Mouse (Mus musculus) thymus, postnatal 25 days (tissue): Measurements from ENCODE around the gene Slc2a6.
A peak's percentile ranks its signal among the peaks of the same experiment; 100 is the strongest.

Experiments
- DNase-seq: peaks from one replicate; pipeline ENCODE4 v3.0.0; 2022

Gene Slc2a6

DNA sequence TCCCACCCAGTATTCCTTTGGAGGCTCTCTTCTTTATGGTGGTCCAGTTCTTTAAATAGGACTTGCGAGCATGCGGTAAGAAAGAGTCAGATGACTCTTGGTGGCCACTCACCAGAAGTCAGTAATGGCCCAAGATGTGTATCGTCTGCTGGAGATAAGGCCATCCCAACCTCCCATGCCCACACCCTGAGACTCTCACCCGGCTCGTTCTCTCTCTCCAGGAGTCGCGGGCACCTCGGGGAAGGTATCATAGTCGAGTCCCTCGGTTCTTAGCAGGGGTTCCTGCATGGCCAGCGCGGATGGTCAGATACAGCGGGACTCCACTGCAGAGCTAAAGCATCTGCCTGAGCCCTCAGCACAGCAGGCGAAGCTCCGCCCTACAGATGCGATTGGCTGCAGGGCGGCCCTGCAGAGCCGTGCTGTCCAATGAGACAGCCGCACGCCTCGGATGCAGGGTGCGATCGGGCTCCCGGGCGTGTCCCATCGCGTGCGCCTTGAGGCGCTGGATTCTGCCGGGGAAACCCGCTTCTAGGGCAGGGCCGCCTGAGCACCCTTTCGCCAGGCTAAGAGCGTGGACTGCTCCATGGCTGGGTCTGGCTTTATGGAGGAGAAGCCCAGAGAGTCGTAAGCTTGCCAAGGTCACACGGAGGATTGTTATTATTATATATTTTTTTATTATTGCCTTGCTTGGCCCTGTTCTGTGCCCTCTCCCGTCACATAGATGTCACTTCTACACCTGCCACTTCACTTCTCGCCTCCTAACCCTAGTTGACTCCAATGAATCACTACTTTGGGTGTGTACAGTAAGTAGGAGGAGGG, at the start of gene Slc2a6:
TSS of gene Slc2a6 (minus strand) at position 381 of the 819 bp plus-strand sequence.
- peak; percentile 85 for DNase-seq

DNA sequence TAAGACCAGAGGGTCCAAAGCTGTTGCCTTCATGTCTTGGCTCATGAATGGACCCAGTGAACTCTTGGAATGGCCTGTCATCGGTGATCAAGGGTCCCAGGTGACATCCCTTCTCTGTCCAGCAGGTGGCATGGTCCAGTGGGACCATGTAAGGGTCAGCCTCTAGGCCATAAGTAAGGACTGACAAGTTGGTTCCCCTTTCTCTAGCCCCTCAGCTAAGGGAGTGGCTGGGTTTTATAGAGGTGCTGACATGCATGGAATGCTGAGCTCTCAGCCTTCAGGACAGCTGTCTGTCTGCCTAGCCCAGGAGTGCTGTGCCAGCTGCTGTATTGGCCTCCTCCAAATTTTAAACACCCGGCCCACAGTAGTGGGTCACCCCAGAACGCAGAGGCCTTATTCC, 47.7 kb upstream of the Slc2a6 start:
- DNase-seq, result peak; percentile 39

DNA sequence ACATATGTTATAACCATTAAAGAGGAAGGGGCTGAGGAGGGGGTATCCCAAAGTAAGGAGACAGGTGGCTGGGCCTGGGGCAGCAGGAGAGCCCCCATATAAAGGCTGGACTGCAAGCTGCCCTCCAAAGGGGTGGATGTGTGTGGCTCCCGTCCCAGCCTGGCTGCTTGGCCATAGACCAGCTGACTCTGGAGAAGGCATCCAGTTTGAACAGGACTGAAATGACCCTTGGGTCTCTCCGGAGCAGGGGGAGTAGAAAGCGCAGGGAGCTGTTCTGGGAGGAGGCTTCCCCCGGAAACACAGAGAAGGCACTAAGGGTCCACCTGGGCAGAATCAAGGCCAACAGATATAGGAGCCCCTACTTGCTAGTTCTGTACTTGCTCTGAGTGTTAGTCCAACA, 47.0 kb upstream of the Slc2a6 start:
- no peak for DNase-seq

DNA sequence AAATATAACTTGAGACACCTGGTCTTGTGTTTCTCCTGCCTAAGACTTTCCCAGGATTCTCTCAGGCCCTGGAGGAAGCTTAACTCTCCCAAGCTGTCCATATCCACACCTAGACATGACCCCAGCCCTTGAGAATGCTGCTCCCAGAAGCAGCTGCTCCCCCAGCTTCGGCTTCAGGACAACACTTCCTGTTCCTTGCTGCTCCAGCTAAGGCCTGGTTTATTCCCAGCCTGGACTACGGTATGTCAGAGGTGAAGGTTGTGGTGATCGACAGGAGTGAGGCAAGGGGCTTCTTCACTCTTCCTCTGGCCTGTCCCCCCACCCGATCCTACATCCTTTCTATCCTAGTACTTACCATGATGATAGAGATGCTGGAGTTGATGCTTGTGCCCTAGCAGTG, 45.6 kb upstream of the Slc2a6 start:
- no peak for DNase-seq

DNA sequence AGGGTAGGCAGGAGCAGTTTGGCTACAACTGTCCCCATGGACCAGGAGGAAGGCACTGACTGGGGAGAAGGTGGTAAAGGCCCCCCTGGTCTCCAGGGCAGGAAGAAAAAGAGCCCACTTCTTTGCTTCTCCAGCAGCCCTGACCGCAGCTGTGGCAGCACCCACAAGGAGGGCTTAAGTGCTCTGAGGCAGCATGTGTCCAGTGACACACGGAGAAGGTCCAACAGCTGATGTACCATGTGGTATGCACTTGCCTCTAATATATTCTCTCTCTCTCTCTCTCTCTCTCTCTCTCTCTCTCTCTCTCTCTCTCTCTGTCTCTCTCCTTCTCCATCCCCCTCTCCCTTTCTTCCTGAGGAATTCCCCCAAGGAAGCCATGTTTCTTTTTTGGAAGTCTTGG, 44.2 kb upstream of the Slc2a6 start, which contains the start of gene Mymk:
TSS of gene Mymk (minus strand) at position 202 of the 400 bp plus-strand sequence.
- DNase-seq, result no peak

DNA sequence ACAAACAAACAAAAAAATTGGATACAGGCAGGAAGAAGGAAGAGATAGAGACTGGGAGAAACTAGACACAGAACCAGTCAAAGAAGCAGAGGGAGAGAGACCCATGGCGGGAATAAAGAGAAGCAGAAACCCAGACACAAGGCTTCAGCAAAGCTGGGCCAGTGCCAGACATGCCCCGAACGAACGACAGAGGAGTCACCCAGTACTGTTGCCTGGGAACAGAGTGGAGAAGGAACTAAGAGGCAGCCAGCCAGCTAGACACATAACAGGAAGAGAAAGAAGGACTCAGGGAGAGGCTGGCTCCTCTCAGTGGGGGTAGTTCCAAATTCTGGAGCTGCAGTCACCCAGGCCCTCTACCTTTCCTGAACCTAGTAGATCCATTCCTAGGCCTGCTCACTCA, 43.3 kb upstream of the Slc2a6 start:
- DNase-seq, result no peak

DNA sequence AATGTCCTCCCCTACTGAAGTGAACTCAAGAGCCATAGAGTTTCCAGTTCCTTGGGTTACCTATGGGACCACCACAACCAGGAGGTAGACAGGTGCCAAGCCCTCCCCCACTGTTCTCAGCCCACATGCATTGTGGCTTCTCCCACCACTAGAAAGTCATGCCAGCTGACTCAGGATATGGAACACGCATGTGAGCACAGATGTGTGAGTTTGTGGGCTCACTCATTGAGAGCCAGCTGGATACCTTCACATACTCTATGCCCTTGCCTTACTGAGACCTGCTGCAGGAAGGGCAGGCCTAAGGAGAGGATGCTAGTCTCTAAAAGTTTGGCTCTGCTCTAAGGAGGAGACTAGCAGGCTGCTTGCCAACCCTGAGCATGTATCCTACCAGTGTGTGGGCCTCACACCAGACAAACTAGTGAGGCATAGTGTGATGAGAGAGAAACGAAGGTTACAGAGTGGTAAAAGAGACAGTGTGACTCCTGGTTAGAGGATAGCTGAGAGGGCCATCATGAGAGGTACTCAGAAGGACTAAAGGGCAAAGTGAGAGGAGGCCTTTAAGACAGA, 42.5 kb upstream of the Slc2a6 start:
- DNase-seq, result peak; percentile 61

DNA sequence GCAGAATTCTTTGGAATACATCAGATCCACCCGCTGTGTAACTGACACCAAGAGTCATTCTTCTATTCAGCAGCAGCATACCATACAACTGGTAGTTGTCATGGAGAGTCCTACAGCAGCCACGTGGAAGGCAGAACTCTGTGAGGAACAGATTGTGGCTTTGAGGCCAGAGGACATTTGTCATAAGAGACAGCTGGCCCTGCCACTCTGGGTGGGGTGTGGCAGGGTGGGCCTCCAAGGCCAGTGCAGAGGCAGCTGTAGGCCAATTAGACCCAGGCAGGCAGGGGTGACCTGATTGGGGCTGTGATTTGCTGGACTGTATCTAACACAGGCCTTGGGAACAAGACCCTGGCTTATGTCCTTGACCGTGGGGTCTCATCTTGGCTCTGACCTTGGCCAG, 41.8 kb upstream of the Slc2a6 start:
- DNase-seq, result no peak

DNA sequence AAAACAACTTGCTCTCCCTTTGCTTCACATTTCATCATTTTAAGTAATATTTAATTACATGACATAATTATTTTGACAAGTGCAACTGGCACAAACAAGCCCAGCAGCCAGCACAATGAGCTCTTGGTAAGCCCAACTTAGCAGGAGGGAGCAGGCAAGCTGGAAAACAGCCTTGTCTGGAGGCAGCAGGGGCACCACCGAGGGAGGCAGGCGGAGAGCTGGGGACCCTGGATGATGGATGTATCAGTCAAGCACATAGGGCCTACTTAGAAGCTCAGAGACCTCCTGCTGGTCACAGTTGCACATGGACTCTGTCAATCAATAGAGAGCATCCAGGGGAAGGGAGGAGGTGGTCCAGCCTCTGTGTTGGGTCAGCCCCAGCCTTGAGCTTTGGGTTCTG, 40.2 kb upstream of the Slc2a6 start:
- DNase-seq, result no peak

DNA sequence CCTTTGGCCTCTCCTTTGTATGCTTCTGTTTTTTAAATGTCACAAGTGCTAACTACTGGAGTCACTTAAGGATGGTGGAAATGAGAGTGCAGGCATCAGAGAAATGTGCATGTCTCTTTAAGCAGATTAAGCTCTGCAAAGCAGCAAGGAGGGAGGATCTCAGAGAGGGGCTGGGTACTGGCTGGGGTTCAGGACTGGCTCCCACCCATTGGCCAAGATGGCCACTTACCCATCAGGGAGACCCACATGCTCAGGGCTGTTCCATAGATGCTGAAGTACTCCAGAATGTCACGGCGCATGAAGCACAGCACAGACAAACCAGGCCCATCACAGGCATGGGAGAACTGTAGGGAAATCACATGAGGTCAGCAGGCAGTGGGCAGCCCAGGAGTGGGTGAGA, 39.3 kb upstream of the Slc2a6 start:
- DNase-seq, result no peak

DNA sequence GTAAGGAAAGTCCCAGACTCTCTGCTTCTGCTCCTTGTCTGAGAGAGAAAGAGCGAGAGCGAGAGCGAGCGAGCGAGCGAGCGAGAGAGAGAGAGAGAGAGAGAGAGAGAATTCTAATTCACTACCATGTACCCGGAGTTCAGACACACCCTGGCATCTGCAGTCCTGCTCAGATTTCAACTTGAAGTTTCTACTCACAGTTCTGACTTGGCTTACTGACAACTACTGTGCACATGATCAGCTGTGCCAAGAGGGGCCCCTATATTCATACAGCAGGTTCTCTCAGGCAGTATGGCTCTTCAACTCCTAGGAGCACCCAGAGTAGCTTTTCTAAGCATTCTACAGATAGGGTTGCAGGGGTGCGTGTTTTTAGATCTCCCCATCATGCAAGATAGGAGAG, 31.4 kb upstream of the Slc2a6 start:
- no peak for DNase-seq

DNA sequence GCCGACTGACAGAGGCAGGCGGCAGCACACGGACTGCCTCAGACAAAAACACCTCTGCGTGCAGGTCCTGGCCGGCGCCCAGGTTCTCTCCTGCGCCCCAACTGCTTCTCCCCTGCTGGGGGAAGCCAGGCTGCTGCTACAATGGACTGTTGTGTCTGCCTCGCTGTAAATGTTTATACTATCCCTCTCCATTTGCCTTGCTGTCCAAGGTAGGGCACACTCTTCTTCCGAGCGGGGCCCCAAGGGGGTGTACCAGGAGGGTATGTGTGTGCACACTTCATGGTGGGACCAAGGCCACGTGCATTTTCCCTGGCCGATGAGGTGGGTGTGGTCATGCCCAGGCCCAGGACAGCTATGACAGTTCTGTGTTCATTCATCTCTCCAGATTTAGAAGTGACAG, 31.0 kb upstream of the Slc2a6 start:
- DNase-seq, result no peak

DNA sequence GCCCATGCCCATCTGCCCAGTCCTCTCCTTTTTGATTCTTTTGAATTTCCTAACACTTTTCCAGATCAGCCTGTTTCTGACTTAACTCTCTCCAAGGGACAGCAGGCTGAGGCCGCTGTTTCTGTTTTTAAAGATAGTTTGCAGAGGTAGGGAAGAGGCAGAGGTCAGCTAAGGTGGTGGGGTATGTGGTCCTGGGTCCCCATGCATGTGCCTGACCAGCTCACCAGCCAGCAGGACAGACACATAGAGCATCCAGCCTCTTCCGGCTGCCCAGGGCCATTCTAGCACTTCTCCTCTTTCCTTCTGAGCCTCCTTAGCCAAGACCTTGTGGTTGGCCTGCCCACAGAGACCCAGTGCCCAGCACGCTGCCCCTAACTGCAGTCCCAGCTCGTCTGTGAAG, 30.5 kb upstream of the Slc2a6 start:
- DNase-seq, result no peak

DNA sequence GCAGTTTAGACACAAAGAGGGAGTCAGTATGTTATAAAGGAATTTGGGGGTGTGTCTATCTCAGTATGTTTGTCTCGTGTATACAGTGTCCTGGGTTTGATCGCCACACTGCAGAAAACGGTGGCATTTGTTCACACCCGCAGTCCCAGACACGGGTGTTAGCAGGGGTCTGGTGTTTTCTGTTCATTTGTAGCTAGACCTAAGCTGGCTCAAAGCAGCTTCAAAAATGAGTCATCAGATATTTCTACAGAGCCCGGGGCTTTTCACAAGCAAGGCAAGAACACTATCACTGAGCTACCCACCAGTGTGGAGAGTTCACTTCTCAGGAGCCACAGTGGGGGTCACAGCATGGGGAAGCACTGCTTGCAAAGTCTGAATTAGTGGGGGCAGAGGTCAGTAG, 21.6 kb upstream of the Slc2a6 start:
- no peak for DNase-seq

DNA sequence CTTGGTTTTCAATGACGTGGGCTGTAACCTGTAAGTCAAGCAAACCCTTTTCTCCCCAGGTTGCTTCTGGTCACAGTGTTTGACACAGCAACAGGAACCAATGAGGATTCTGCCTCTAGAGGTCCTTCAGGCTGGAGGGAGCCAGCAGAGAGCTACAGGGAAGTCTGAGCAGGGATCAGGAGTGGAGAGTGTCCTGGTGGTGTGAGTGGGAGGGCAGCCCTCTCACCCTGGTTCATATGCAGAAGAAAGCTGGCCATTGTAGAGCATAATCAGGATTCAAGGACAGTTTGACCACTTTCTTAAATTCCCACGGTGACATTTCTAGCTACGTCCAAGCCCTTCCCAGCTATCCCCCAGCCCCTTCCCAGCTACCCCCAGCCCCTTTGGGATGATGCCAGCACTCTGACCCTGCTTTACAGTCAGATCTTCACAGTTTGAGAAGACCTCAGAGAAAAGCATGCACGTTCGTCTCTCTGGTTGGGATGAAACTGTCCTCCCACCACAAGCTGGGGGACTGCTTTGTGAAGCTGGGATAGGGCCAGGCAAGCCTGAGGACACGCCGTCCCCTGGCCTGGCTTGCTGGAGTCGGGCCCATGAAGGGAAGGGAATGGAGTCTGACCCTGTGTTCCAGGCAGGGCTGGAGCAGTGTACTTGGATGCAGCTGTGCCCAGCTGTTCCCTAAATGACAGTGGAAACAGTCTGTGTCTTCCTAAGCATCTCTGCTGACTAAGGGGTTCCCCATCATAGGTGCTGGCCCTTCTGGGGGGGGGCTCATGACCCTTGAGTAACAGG, 18.4 kb upstream of the Slc2a6 start:
- no peak for DNase-seq

DNA sequence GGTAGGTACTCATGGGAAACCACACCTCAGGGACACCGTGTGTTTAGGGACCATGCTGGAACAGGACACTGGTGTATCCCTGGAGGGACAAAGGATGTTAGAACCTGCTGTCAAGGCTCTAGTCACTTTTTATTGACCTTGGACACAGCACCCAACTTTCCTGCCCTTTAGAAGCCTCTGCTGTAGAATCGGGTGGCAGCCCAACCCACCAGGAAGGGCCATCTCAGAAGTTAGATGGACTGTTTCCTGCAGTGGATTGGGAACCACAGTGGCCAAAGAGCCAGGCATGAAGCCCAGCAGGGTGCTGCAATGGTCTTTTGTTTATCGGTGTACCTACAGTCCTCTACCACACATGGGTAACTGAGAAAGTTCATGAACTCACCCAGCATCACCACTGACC, 16.8 kb upstream of the Slc2a6 start:
- no peak for DNase-seq

DNA sequence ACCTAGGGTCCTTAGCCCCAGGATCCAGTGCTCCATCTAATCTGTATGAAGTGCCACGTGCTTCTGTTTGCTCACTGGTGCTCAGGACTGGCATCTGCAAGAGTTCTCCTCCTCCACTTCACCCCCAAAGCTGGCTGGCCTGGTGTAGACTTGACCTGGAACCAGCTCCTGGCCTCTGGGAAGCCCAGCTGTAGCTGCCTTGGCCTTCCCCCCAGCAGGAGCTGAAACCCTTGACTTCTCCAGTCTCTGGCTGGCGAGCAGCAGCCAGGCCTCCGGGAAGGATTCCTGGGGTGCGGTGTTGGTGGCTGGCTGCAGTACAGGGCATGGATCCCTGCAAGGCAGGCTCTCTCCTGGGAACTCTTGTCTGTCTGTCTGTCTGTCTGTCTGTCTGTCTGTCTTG, 16.4 kb upstream of the Slc2a6 start:
- DNase-seq, result no peak

DNA sequence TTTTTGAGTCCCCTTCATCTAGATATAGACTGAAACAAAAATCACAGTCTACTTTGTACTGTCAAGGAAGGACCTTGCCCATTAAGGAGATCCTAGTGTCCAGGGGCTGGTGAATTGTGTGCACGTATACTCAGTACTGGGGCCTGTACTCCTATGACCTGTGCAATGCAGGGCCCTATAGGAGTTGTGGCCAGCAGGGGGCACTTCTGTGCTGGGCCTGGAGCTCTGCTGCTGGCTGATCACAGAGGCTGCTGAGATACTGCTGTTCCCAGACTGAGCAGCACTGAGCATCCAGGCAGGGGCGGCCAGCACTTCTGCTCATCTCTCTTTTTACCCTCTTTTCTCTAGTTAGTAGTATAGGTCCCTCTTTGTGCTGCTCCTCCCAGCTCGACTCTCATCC, 15.7 kb upstream of the Slc2a6 start:
- peak; percentile 88 for DNase-seq

DNA sequence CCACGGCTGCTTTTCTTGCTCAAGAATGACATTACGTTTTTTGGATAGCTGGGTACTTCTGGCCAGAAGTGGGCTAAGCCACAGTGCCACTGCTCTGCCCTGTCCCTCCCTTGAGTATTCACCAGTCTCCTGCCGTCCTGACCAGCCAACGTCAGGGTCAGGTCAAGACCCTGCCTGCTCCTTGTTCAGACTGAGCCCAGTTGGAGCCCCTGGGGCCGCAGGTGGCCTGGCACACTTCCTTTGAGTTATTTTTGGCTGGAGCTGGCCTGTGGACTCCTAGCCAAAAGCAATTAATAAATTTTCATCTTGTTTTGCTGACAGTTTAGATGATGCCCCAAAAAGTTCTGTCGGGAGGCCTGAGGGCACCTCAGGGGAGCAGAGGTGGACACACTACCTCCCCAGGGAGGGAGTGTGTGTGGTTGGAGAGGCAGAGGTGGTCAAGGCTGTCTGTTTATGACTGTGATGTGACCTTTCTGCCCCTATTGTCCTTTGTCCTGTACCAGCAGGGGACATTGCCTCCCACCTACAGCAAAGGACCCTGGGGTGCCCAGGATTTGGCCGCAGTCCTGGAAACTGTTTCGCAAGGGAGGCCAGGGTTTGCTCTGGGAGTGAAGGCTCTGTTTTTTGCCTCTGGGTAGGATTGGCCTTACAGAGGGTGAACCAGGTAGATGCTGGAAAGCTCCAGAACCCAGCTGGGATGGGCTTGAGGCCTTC, 14.5 kb upstream of the Slc2a6 start:
- DNase-seq, result no peak

DNA sequence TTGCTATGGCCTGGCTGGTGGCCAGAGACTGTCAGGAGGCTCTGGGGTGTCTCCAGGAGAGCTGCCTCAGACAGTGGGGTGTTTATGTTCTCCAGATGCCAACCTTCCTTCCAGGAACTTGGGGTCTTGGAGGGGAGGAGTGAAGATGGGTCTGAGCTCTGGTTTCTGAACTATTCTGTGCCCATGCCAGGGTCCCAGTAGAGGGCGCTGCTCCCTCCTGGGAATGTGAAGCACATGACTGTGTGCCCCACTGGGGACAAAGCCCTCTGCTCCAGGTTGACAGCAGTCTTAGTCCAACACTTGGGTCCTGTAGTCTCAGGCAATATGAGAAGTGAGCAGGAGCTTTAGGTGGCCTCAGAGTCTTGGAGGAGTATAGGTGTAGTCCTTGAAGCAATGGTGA, 11.5 kb upstream of the Slc2a6 start:
- peak; percentile 44 for DNase-seq

DNA sequence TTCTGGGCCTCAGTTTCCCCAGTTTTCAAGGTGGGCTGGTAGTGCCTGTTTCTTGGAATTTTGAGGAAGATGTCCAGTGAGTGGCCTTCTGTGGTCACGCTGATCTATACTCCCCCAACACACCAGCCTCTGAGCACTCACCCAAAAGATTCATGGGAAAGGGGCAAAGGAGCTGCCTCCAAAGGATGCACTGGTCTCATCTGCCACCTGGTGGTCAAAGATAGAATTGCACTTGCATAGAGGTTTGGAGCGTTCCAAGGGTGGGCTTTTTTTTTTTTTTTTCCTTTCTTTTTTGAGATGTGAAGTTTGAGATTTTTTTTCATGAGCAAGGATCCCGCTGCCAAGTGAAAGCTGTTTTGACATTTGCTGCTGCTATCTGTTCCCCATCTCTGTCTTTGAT, 10.8 kb upstream of the Slc2a6 start:
- peak; percentile 79 for DNase-seq

DNA sequence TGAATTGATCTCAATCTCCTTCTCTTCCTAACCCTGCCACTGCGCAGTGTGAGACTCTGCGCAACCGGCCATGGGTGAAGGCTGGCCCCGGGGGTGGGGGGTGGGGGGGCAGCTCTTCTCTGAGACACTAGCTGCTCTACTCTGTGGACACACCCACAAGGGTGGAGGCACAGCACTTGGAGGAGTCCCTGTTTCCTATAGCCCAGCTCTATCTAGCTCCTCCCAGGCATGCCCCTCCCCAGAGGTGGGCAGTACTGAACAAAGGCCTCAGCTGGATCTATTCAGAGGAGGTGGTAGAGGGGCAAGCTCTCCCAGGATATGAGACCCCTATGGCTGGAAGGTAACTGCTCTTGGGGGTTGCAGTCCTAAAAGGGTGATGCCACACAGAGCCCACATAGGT, 9.2 kb upstream of the Slc2a6 start:
- no peak for DNase-seq

DNA sequence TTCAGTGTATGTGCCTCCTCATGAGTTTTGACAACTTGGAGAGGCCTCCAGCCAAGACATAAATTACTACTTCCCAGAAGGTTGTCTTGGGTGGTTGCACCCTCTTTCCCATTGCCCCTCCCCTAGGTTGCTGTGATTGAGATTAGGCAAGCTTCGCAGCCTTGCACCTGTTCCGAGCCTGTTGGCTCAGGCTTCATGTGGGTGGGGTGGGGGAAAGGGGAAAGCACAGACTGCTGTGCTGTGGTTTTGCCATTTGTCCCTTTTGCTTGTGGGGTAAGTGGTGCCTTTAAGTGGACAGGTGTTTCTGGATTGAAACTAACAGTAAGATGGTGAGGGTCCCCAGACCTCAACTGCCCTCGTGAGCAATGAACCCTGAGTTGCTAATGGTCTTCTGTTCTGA, 8.2 kb upstream of the Slc2a6 start:
- DNase-seq, result no peak
